Mouse (Mus musculus): ENCODE measurements around the gene Tmem63a. TPM values are rescaled to one million over a fixed set of nuclear protein-coding genes. Genes with fewer than 3 reads are reported as not detected.

Tmem63a gene
- polyA plus RNA-seq (2012; ENCODE audit: low replicate concordance): 31.1 and 82.7 TPM in 2 replicates

GRCm38 (mm10) chr1:180942166-180943031 lies at the start of gene Tmem63a:
Gene Tmem63a (plus strand): TSS chr1:180942344.

GRCm38 (mm10) chr1:180892808-180893207 lies 49.3 kb upstream of the Tmem63a start, which contains the start of gene Lefty2:
Gene Lefty2 (plus strand): TSS chr1:180893108.

GRCm38 (mm10) chr1:180904039-180904814 lies 37.9 kb upstream of the Tmem63a start, which contains the start of gene Pycr2:
Gene Pycr2 (plus strand): TSS chr1:180904293.

GRCm38 (mm10) chr1:180934467-180935419 lies 7.4 kb upstream of the Tmem63a start, which contains the start of gene Lefty1:
Gene Lefty1 (plus strand): TSS chr1:180935022.

GRCm38 (mm10) chr1:181020756-181021487 lies 78.8 kb downstream of the Tmem63a start, which contains the start of gene Ephx1:
Gene Ephx1 (minus strand): TSS chr1:181020904.

Other genes starting within 250 kb of the Tmem63a start
- gene Mixl1, start 245.3 kb upstream of the Tmem63a start, polyA plus RNA-seq (2012; ENCODE audit: low replicate concordance): not detected in 2 replicates
- 8.9 and 11.8 TPM in 2 replicates for gene Acbd3, start 216.3 kb upstream of the Tmem63a start, polyA plus RNA-seq (2012; ENCODE audit: low replicate concordance)
- gene H3f3a, start 128.4 kb upstream of the Tmem63a start, polyA plus RNA-seq (2012; ENCODE audit: low replicate concordance): 93.5 and 1,384 TPM in 2 replicates
- gene Sde2, start 91.2 kb upstream of the Tmem63a start, polyA plus RNA-seq (2012; ENCODE audit: low replicate concordance): 4.6 and 19.1 TPM in 2 replicates
- gene Lefty2, start 49.2 kb upstream of the Tmem63a start, polyA plus RNA-seq (2012; ENCODE audit: low replicate concordance): not detected in 2 replicates
- gene Pycr2, start 38.1 kb upstream of the Tmem63a start, polyA plus RNA-seq (2012; ENCODE audit: low replicate concordance): 61.5 and 129 TPM in 2 replicates
- 5.4 and 12.9 TPM in 2 replicates for gene Lefty1, start 7.3 kb upstream of the Tmem63a start, polyA plus RNA-seq (2012; ENCODE audit: low replicate concordance)
- gene Ephx1, start 78.6 kb downstream of the Tmem63a start, polyA plus RNA-seq (2012; ENCODE audit: low replicate concordance): 23.9 and 26.5 TPM in 2 replicates
- not detected in 2 replicates for gene 9130409I23Rik, start 108.9 kb downstream of the Tmem63a start, polyA plus RNA-seq (2012; ENCODE audit: low replicate concordance)
- gene Nvl, start 201.9 kb downstream of the Tmem63a start, polyA plus RNA-seq (2012; ENCODE audit: low replicate concordance): 4.9 and 5.0 TPM in 2 replicates
- 9.7 and 12.8 TPM in 2 replicates for gene Cnih4, start 202.3 kb downstream of the Tmem63a start, polyA plus RNA-seq (2012; ENCODE audit: low replicate concordance)

Data from hematopoietic multipotent progenitor cell, adult 10-12 weeks (in vitro differentiated cells).